Mouse (Mus musculus) heart, postnatal 0 days (tissue): Measurements from ENCODE around the gene Hist1h2bb.
"Not testable (repeated sequence)": the region's sequence is repeated elsewhere in the genome, so short reads cannot be mapped to it uniquely, and the experiment has no call there.

ENCODE experiments used
- CTCF ChIP-seq: IDR thresholded peaks from 2 replicates; pipeline ENCODE4 v1.5.1; 2016; ENCODE audit warnings: antibody characterized with exemption, control low read depth, low read depth
- EP300 ChIP-seq: IDR thresholded peaks from 2 replicates; pipeline ENCODE4 v1.6.1; 2016; ENCODE audit warnings: antibody characterized with exemption, low read depth

- not testable (repeated sequence) for TF ChIP-seq EP300, CTCF
Observed at GRCm38 (mm10) chr13:23761871-23762821, 15.6 kb downstream of the Hist1h2bb start, which contains the start of gene Hist1h3a.
